Mouse (Mus musculus) kidney, embryonic 15.5 days (tissue): ENCODE measurements around the gene Thegl. TPM values are rescaled to one million over a fixed set of nuclear protein-coding genes. Genes with fewer than 3 reads are reported as not detected.
A peak's percentile ranks its signal among the peaks of the same experiment; 100 is the strongest.
"Not testable (repeated sequence)": the region's sequence is repeated elsewhere in the genome, so short reads cannot be mapped to it uniquely, and the experiment has no call there.

Experiments used
- ATAC-seq: fragments of 200-750 bp; cut with Nextera tagmentation; replicated peaks from 2 replicates; pipeline ENCODE4 v1.8.0; 2017; ENCODE audit warnings: moderate TSS enrichment; ENCODE audit not compliant: low FRiP score
- H3K27ac ChIP-seq: fragments of 300-500 bp; sonication (generic); 2 replicates; pipeline ENCODE4 v1.5.1; 2015; ENCODE audit warnings: mild to moderate bottlenecking, inconsistent platforms
- H3K27me3 ChIP-seq: fragments of 300-500 bp; sonication (generic); 2 replicates; pipeline ENCODE4 v1.6.1; 2015; ENCODE audit warnings: inconsistent platforms
- H3K36me3 ChIP-seq: fragments of 300-500 bp; sonication (generic); 2 replicates; pipeline ENCODE4 v1.6.1; 2015; ENCODE audit warnings: inconsistent platforms
- H3K4me1 ChIP-seq: fragments of 300-500 bp; sonication (generic); 2 replicates; pipeline ENCODE4 v1.6.1; 2015; ENCODE audit warnings: inconsistent platforms
- H3K4me2 ChIP-seq: fragments of 300-500 bp; sonication (generic); 2 replicates; pipeline ENCODE4 v1.6.1; 2015; ENCODE audit warnings: moderate library complexity, mild to moderate bottlenecking, inconsistent platforms
- H3K4me3 ChIP-seq: fragments of 300-500 bp; sonication (generic); replicated peaks from 2 replicates; pipeline ENCODE4 v1.5.1; 2015; ENCODE audit warnings: mild to moderate bottlenecking, inconsistent platforms
- H3K9ac ChIP-seq: fragments of 300-500 bp; sonication (generic); 2 replicates; pipeline ENCODE4 v1.6.1; 2015; ENCODE audit warnings: mild to moderate bottlenecking, inconsistent platforms
- H3K9me3 ChIP-seq: fragments of 300-500 bp; sonication (generic); replicated peaks from 2 replicates; pipeline ENCODE4 v1.6.1; 2016; ENCODE audit warnings: inconsistent platforms
- WGBS: fragments of 180-500 bp; shearing (Covaris S2); methylation state at CpG from one replicate; pipeline ENCODE4 v1.1.7; 2015; ENCODE audit warnings: mixed read lengths; 5-methylcytosine and 5-hydroxymethylcytosine counted together
- polyA plus RNA-seq: library from polyadenylated mRNA; unstranded; fragments of >200 nt; fragmentation: Nextera tagmentation; extraction: Ambion mirVana; gene quantifications from 2 replicates; pipeline ENCODE4 v1.2.1, GENCODE M21; 2015

Gene Thegl
- polyA plus RNA-seq, 1 experiment from 2014 or later, result not detected

- Histone ChIP-seq H3K4me1 (no peaks in the 10 kb centered on the region), H3K9me3 (no peaks in the 10 kb centered on the region), H3K4me3 (no peak overlapping the region), H3K36me3 (no peaks in the 10 kb centered on the region), H3K4me2 (no peak overlapping the region), H3K9ac (no peak overlapping the region), H3K27ac (no peak overlapping the region), H3K27me3 (no peaks in the 10 kb centered on the region)
- no peak for ATAC-seq
- WGBS, result 87% methylated on average over 7 of the region's 7 CpGs
Observed at GRCm38 (mm10) chr5:77086541-77086940, 70.7 kb downstream of the Thegl start.

GRCm38 (mm10) chr5:77087122-77087521, 71.3 kb downstream of the Thegl start:
- no peaks in the 10 kb centered on the region for H3K36me3 ChIP-seq
- no peak overlapping the region for H3K27ac ChIP-seq
- H3K9me3 ChIP-seq, result no peaks in the 10 kb centered on the region
- H3K4me1 ChIP-seq, result no peaks in the 10 kb centered on the region
- no peak overlapping the region for H3K4me3 ChIP-seq
- H3K4me2 ChIP-seq, result no peak overlapping the region
- H3K9ac ChIP-seq, result no peak overlapping the region
- WGBS, result 82% methylated on average over 3 of the region's 3 CpGs
- ATAC-seq, result no peak
- H3K27me3 ChIP-seq, result no peaks in the 10 kb centered on the region

- WGBS, result 67% methylated on average over 1 of the region's 1 CpGs
- ATAC-seq, result no peak
- 0 out of 2 replicates have a peak, but pooled peaks cover 5% of the 10 kb centered on the region for H3K4me1 ChIP-seq
Observed at GRCm38 (mm10) chr5:77089294-77089693, 73.5 kb downstream of the Thegl start.

GRCm38 (mm10) chr5:77089901-77090300, 74.1 kb downstream of the Thegl start:
- no peak for ATAC-seq
- H3K4me1 ChIP-seq, result peaks cover 10% of the 10 kb centered on the region; the same call in 1 of the 2 replicates
- no peak overlapping the region for H3K4me2 ChIP-seq
- H3K9me3 ChIP-seq, result no peaks in the 10 kb centered on the region
- H3K36me3 ChIP-seq, result no peaks in the 10 kb centered on the region
- no peak overlapping the region for H3K27ac ChIP-seq
- H3K9ac ChIP-seq, result no peak overlapping the region
- 89% methylated on average over 8 of the region's 8 CpGs for WGBS
- peaks cover 5% of the 10 kb centered on the region for H3K27me3 ChIP-seq
- no peak overlapping the region for H3K4me3 ChIP-seq

More at GRCm38 (mm10) chr5:77089294-77089693, 73.5 kb downstream of the Thegl start:
- Histone ChIP-seq H3K4me3 (no peak overlapping the region), H3K27ac (no peak overlapping the region), H3K9me3 (no peaks in the 10 kb centered on the region), H3K4me2 (no peak overlapping the region), H3K27me3 (peaks cover 5% of the 10 kb centered on the region), H3K9ac (no peak overlapping the region), H3K36me3 (no peaks in the 10 kb centered on the region)

- peaks cover 5% of the 10 kb centered on the region for H3K27me3 ChIP-seq
- H3K36me3 ChIP-seq, result no peaks in the 10 kb centered on the region
- no peak overlapping the region for H3K4me2 ChIP-seq
- H3K4me1 ChIP-seq, result peaks cover 15% of the 10 kb centered on the region
- H3K9ac ChIP-seq, result no peak overlapping the region
- H3K4me3 ChIP-seq, result no peak overlapping the region
- WGBS, result 74% methylated on average over 5 of the region's 5 CpGs
- no peaks in the 10 kb centered on the region for H3K9me3 ChIP-seq
- H3K27ac ChIP-seq, result no peak overlapping the region
- ATAC-seq, result no peak
Observed at GRCm38 (mm10) chr5:77090521-77091096, 74.8 kb downstream of the Thegl start.

GRCm38 (mm10) chr5:77091923-77092322, 76.1 kb downstream of the Thegl start:
- Histone ChIP-seq H3K4me1 (peaks cover 22% of the 10 kb centered on the region), H3K9me3 (no peaks in the 10 kb centered on the region), H3K27ac (no peak overlapping the region), H3K9ac (no peak overlapping the region), H3K4me3 (no peak overlapping the region), H3K27me3 (peaks cover 12% of the 10 kb centered on the region), H3K36me3 (no peaks in the 10 kb centered on the region), H3K4me2 (no peak overlapping the region)
- WGBS, result 81% methylated on average over 3 of the region's 3 CpGs
- ATAC-seq, result no peak

- H3K9me3 ChIP-seq, result no peaks in the 10 kb centered on the region
- H3K27me3 ChIP-seq, result peaks cover 12% of the 10 kb centered on the region
- no peaks in the 10 kb centered on the region for H3K36me3 ChIP-seq
- H3K4me2 ChIP-seq, result 0 out of 2 replicates have a peak overlapping the region, but pooled peaks have one; percentile 2
- ATAC-seq, result no peak; the same call in 1 of the 2 replicates
- 56% methylated on average over 5 of the region's 5 CpGs for WGBS
- no peak overlapping the region for H3K27ac ChIP-seq
- no peak overlapping the region for H3K4me3 ChIP-seq
- H3K9ac ChIP-seq, result no peak overlapping the region
- peaks cover 28% of the 10 kb centered on the region for H3K4me1 ChIP-seq
Observed at GRCm38 (mm10) chr5:77092531-77092930, 76.7 kb downstream of the Thegl start.

GRCm38 (mm10) chr5:77093961-77094360, 78.1 kb downstream of the Thegl start:
- no peak for ATAC-seq
- H3K4me3 ChIP-seq, result peak overlapping the region; percentile 57
- H3K9me3 ChIP-seq, result no peaks in the 10 kb centered on the region
- peaks cover 12% of the 10 kb centered on the region for H3K27me3 ChIP-seq
- H3K36me3 ChIP-seq, result no peaks in the 10 kb centered on the region
- peak overlapping the region; percentile 100 for H3K4me2 ChIP-seq
- WGBS, result 49% methylated on average over 8 of the region's 8 CpGs
- no peak overlapping the region for H3K9ac ChIP-seq
- H3K27ac ChIP-seq, result no peak overlapping the region
- peaks cover 33% of the 10 kb centered on the region for H3K4me1 ChIP-seq

GRCm38 (mm10) chr5:77094510-77095491, 79.0 kb downstream of the Thegl start:
- Histone ChIP-seq H3K27me3 (peaks cover 12% of the 10 kb centered on the region), H3K4me2 (peak overlapping the region; percentile 100), H3K27ac (peak overlapping the region; percentile 7), H3K9me3 (no peaks in the 10 kb centered on the region), H3K9ac (peak overlapping the region; percentile 59), H3K36me3 (no peaks in the 10 kb centered on the region), H3K4me3 (peak overlapping the region; percentile 57), H3K4me1 (peaks cover 36% of the 10 kb centered on the region)
- peak; percentile 86 for ATAC-seq
- WGBS, result under 1% methylated on average over 69 of the region's 69 CpGs

GRCm38 (mm10) chr5:77096194-77096593, 80.4 kb downstream of the Thegl start:
- peaks cover 36% of the 10 kb centered on the region for H3K4me1 ChIP-seq
- not testable (repeated sequence) for H3K27ac ChIP-seq, H3K9ac ChIP-seq, H3K9me3 ChIP-seq, ATAC-seq, H3K36me3 ChIP-seq, H3K4me2 ChIP-seq, H3K4me3 ChIP-seq
- H3K27me3 ChIP-seq, result peaks cover 12% of the 10 kb centered on the region
- 83% methylated on average over 3 of the region's 3 CpGs for WGBS

GRCm38 (mm10) chr5:77097686-77098085, 81.9 kb downstream of the Thegl start:
- no peak overlapping the region for H3K4me3 ChIP-seq
- no peaks in the 10 kb centered on the region for H3K36me3 ChIP-seq
- WGBS, result 25% methylated on average over 6 of the region's 6 CpGs
- H3K4me1 ChIP-seq, result peaks cover 36% of the 10 kb centered on the region
- no peaks in the 10 kb centered on the region for H3K9me3 ChIP-seq
- no peak overlapping the region for H3K9ac ChIP-seq
- no peak overlapping the region for H3K4me2 ChIP-seq
- no peak for ATAC-seq
- no peak overlapping the region for H3K27ac ChIP-seq
- peaks cover 12% of the 10 kb centered on the region for H3K27me3 ChIP-seq

- Histone ChIP-seq H3K4me3 (no peak overlapping the region), H3K9me3 (no peaks in the 10 kb centered on the region), H3K4me2 (no peak overlapping the region), H3K36me3 (no peaks in the 10 kb centered on the region), H3K9ac (no peak overlapping the region), H3K27me3 (peaks cover 10% of the 10 kb centered on the region), H3K4me1 (peaks cover 35% of the 10 kb centered on the region), H3K27ac (no peak overlapping the region)
- ATAC-seq, result no peak
- 81% methylated on average over 3 of the region's 3 CpGs for WGBS
Observed at GRCm38 (mm10) chr5:77098874-77099273, 83.1 kb downstream of the Thegl start.
